Mouse (Mus musculus) heart, embryonic 15.5 days (tissue): ENCODE data around the gene Slc48a1. TPM values are rescaled to one million over a fixed set of nuclear protein-coding genes. Genes with fewer than 3 reads are reported as not detected.
A peak's percentile ranks its signal among the peaks of the same experiment; 100 is the strongest.

ENCODE experiments used
- ATAC-seq: fragments of 200-750 bp; cut with Nextera tagmentation; replicated peaks from 2 replicates; pipeline ENCODE4 v1.8.0; 2017; ENCODE audit warnings: low read depth, moderate TSS enrichment; ENCODE audit not compliant: insufficient number of reproducible peaks, insufficient read depth, low FRiP score
- H3K27ac ChIP-seq: fragments of 300-500 bp; sonication (generic); 2 replicates; pipeline ENCODE4 v1.5.1; 2015; ENCODE audit warnings: mild to moderate bottlenecking, inconsistent platforms
- H3K27me3 ChIP-seq: fragments of 300-500 bp; sonication (generic); 2 replicates; pipeline ENCODE4 v1.6.1; 2015; ENCODE audit warnings: inconsistent platforms
- H3K36me3 ChIP-seq: fragments of 300-500 bp; sonication (generic); 2 replicates; pipeline ENCODE4 v1.6.1; 2015; ENCODE audit warnings: mild to moderate bottlenecking, inconsistent platforms
- H3K4me1 ChIP-seq: fragments of 300-500 bp; sonication (generic); replicated peaks from 2 replicates; pipeline ENCODE4 v1.6.1; 2015; ENCODE audit warnings: inconsistent platforms
- H3K4me2 ChIP-seq: fragments of 300-500 bp; sonication (generic); 2 replicates; pipeline ENCODE4 v1.6.1; 2015; ENCODE audit warnings: inconsistent platforms, mild to moderate bottlenecking, moderate library complexity
- H3K4me3 ChIP-seq: fragments of 300-500 bp; sonication (generic); 2 replicates; pipeline ENCODE4 v1.5.1; 2015; ENCODE audit warnings: mild to moderate bottlenecking, inconsistent platforms
- H3K9ac ChIP-seq: fragments of 300-500 bp; sonication (generic); 2 replicates; pipeline ENCODE4 v1.6.1; 2015; ENCODE audit warnings: mild to moderate bottlenecking, inconsistent platforms
- H3K9me3 ChIP-seq: fragments of 300-500 bp; sonication (generic); replicated peaks from 2 replicates; pipeline ENCODE4 v1.6.1; 2016; ENCODE audit warnings: inconsistent platforms
- WGBS: fragments of 180-500 bp; shearing (Covaris S2); methylation state at CpG from one replicate; pipeline ENCODE4 v1.1.7; 2015; ENCODE audit warnings: mixed read lengths; 5-methylcytosine and 5-hydroxymethylcytosine counted together
- polyA plus RNA-seq: library from polyadenylated mRNA; unstranded; fragments of >200 nt; fragmentation: Nextera tagmentation; extraction: Ambion mirVana; gene quantifications from 2 replicates; pipeline ENCODE4 v1.2.1, GENCODE M21; 2015

The Slc48a1 gene
- polyA plus RNA-seq, 1 experiment from 2014 or later: 64.3 TPM

- ATAC-seq: no peak
- Histone ChIP-seq H3K27ac (peak overlapping the region; percentile 74), H3K9ac (no peak overlapping the region), H3K4me3 (no peak overlapping the region), H3K27me3 (no peaks in the 10 kb centered on the region), H3K9me3 (no peaks in the 10 kb centered on the region), H3K36me3 (no peaks in the 10 kb centered on the region), H3K4me2 (no peak overlapping the region; the same call in 1 of the 2 replicates), H3K4me1 (peaks cover 68% of the 10 kb centered on the region)
- WGBS: 53% methylated on average over 17 of the region's 17 CpGs
These were observed 58.0 kb downstream of the Slc48a1 start for GRCm38 (mm10) chr15:97836153-97836893.

GRCm38 (mm10) chr15:97836894-97837247 lies 58.6 kb downstream of the Slc48a1 start:
- no peaks in the 10 kb centered on the region for H3K27me3 ChIP-seq
- H3K36me3 ChIP-seq: no peaks in the 10 kb centered on the region
- WGBS: 43% methylated on average over 8 of the region's 8 CpGs
- no peak for ATAC-seq
- H3K4me3 ChIP-seq: no peak overlapping the region
- no peaks in the 10 kb centered on the region for H3K9me3 ChIP-seq
- H3K4me1 ChIP-seq: peaks cover 65% of the 10 kb centered on the region
- H3K4me2 ChIP-seq: no peak overlapping the region
- no peak overlapping the region for H3K9ac ChIP-seq
- peak overlapping the region; percentile 74 for H3K27ac ChIP-seq

- Histone ChIP-seq H3K27ac (peak overlapping the region; percentile 74), H3K4me1 (peaks cover 58% of the 10 kb centered on the region), H3K36me3 (no peaks in the 10 kb centered on the region), H3K27me3 (no peaks in the 10 kb centered on the region), H3K9ac (no peak overlapping the region), H3K4me3 (no peak overlapping the region), H3K9me3 (no peaks in the 10 kb centered on the region), H3K4me2 (peak overlapping the region; percentile 18)
- ATAC-seq: no peak; the same call in 1 of the 2 replicates
- 8% methylated on average over 8 of the region's 8 CpGs for WGBS
These were observed 59.3 kb downstream of the Slc48a1 start for GRCm38 (mm10) chr15:97837491-97838061.

- H3K9me3 ChIP-seq: no peaks in the 10 kb centered on the region
- H3K4me2 ChIP-seq: no peak overlapping the region
- 81% methylated on average over 4 of the region's 4 CpGs for WGBS
- ATAC-seq: no peak
- H3K27me3 ChIP-seq: no peaks in the 10 kb centered on the region
- no peak overlapping the region for H3K9ac ChIP-seq
- no peak overlapping the region; the same call in 1 of the 2 replicates for H3K27ac ChIP-seq
- peaks cover 50% of the 10 kb centered on the region for H3K4me1 ChIP-seq
- H3K36me3 ChIP-seq: no peaks in the 10 kb centered on the region
- H3K4me3 ChIP-seq: no peak overlapping the region
These were observed 60.1 kb downstream of the Slc48a1 start for GRCm38 (mm10) chr15:97838395-97838794.

GRCm38 (mm10) chr15:97839012-97839411 lies 60.7 kb downstream of the Slc48a1 start:
- 94% methylated on average over 2 of the region's 2 CpGs for WGBS
- peak overlapping the region; percentile 79 for H3K27ac ChIP-seq

GRCm38 (mm10) chr15:97839473-97839872 lies 61.2 kb downstream of the Slc48a1 start:
- H3K36me3 ChIP-seq: no peaks in the 10 kb centered on the region
- peaks cover 48% of the 10 kb centered on the region for H3K4me1 ChIP-seq
- H3K9ac ChIP-seq: no peak overlapping the region
- no peaks in the 10 kb centered on the region for H3K27me3 ChIP-seq
- H3K9me3 ChIP-seq: no peaks in the 10 kb centered on the region
- H3K4me3 ChIP-seq: no peak overlapping the region
- no peak for ATAC-seq
- no peak overlapping the region for H3K4me2 ChIP-seq
- WGBS: 74% methylated on average over 4 of the region's 4 CpGs
- peak overlapping the region; percentile 79 for H3K27ac ChIP-seq

More at GRCm38 (mm10) chr15:97839012-97839411, 60.7 kb downstream of the Slc48a1 start:
- no peak for ATAC-seq
- Histone ChIP-seq H3K9me3 (no peaks in the 10 kb centered on the region), H3K4me1 (peaks cover 48% of the 10 kb centered on the region), H3K36me3 (no peaks in the 10 kb centered on the region), H3K4me3 (no peak overlapping the region), H3K4me2 (no peak overlapping the region), H3K27me3 (no peaks in the 10 kb centered on the region), H3K9ac (no peak overlapping the region)

GRCm38 (mm10) chr15:97839991-97840455 lies 61.7 kb downstream of the Slc48a1 start:
- Histone ChIP-seq H3K27me3 (no peaks in the 10 kb centered on the region), H3K4me1 (peaks cover 48% of the 10 kb centered on the region), H3K9me3 (no peaks in the 10 kb centered on the region), H3K4me3 (no peak overlapping the region), H3K9ac (no peak overlapping the region), H3K27ac (peak overlapping the region; percentile 79), H3K4me2 (peak overlapping the region; percentile 22; the same call in 1 of the 2 replicates), H3K36me3 (no peaks in the 10 kb centered on the region)
- peak; percentile 79 for ATAC-seq
- 27% methylated on average over 3 of the region's 3 CpGs for WGBS

- no peak overlapping the region for H3K9ac ChIP-seq
- no peaks in the 10 kb centered on the region for H3K36me3 ChIP-seq
- H3K27ac ChIP-seq: peak overlapping the region; percentile 79
- no peaks in the 10 kb centered on the region for H3K9me3 ChIP-seq
- no peak for ATAC-seq
- H3K27me3 ChIP-seq: no peaks in the 10 kb centered on the region
- no peak overlapping the region for H3K4me2 ChIP-seq
- 79% methylated on average over 1 of the region's 1 CpGs for WGBS
- H3K4me1 ChIP-seq: peaks cover 48% of the 10 kb centered on the region
- no peak overlapping the region for H3K4me3 ChIP-seq
These were observed 62.5 kb downstream of the Slc48a1 start for GRCm38 (mm10) chr15:97840781-97841180.

- WGBS: 87% methylated on average over 6 of the region's 6 CpGs
- Histone ChIP-seq H3K27me3 (no peaks in the 10 kb centered on the region), H3K27ac (no peak overlapping the region), H3K4me3 (no peak overlapping the region), H3K9ac (no peak overlapping the region), H3K4me1 (peaks cover 43% of the 10 kb centered on the region), H3K36me3 (no peaks in the 10 kb centered on the region), H3K9me3 (no peaks in the 10 kb centered on the region), H3K4me2 (no peak overlapping the region)
- no peak for ATAC-seq
These were observed 63.1 kb downstream of the Slc48a1 start for GRCm38 (mm10) chr15:97841383-97841782.

- WGBS: 77% methylated on average over 6 of the region's 6 CpGs
- no peak overlapping the region for H3K9ac ChIP-seq
- H3K36me3 ChIP-seq: no peaks in the 10 kb centered on the region
- no peaks in the 10 kb centered on the region for H3K9me3 ChIP-seq
- H3K27ac ChIP-seq: no peak overlapping the region
- H3K4me2 ChIP-seq: no peak overlapping the region
- H3K27me3 ChIP-seq: 0 out of 2 replicates have a peak, but pooled peaks cover under 1% of the 10 kb centered on the region
- no peak for ATAC-seq
- H3K4me3 ChIP-seq: no peak overlapping the region
- peaks cover 36% of the 10 kb centered on the region for H3K4me1 ChIP-seq
These were observed 63.7 kb downstream of the Slc48a1 start for GRCm38 (mm10) chr15:97842058-97842457.
